Mouse (Mus musculus) thymus, adult 18-20 months (tissue): ENCODE measurements around the gene Muc15.

Experiments
- DNase-seq, 2 experiments: peaks; one replicate each; pipeline ENCODE4 v3.0.0; 2022; ENCODE audit warnings: mixed read lengths in 2 of 2

The Muc15 gene

DNA sequence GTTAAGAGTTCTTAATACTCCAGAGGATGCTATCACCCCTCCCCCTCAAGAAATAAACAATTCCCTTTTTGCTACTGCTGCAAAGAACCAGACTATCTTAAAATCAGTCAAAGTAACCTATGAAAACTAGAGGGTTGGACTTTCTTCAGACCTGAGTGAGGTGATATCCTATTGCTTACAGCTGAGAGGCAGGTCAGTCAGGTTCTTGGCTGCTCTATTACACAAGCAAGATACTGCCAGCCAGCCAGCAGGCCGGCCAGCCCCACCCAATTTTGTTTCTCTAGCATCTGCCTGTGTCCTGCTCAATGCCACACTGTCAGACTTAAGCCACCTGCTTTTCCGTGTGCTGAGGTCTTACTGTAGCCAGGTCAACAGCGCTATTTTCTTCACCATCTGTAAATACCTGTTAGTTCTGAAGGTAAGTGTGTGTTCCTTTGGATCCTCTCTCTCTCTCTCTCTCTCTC, at the start of gene Muc15:
Gene Muc15, plus strand, starts transcription at position 51 of the 464 bp plus-strand sequence.
- no peak for DNase-seq

GRCm38 (mm10) chr2:110709436-110709835, 11.7 kb upstream of the Muc15 start:
- DNase-seq = no peak

DNA sequence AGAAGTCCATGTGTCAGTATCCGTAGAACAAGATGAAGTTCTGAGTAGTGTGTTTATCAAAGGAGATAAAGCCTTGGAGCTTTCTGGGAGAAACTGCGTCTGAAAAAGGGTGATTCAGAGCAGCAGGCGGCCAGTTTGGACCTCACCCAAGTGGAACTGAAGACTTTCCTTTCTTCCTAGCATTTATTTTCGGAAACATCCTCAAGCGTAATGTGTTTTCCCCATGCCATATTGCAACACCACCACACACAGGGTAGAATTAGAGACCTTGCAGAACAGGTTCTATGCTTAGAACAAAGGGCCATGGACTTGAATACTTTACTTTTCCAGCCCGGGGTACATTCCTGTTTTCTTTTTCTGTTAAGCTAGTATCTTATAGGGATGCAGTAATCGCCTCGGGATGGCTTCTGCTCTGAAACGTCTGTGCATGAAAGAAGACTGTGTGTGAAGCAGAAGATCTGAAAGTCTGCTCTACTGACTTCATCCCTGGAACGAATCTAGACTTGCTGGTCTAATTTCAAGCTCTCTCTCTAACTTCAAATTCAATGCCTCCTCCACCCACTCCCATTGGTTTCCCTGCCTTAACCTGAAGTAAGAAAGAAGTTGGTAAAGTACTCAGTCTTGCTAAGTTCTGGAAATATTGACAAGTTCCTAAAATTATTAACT, 11.0 kb upstream of the Muc15 start:
- no peak for DNase-seq

DNA sequence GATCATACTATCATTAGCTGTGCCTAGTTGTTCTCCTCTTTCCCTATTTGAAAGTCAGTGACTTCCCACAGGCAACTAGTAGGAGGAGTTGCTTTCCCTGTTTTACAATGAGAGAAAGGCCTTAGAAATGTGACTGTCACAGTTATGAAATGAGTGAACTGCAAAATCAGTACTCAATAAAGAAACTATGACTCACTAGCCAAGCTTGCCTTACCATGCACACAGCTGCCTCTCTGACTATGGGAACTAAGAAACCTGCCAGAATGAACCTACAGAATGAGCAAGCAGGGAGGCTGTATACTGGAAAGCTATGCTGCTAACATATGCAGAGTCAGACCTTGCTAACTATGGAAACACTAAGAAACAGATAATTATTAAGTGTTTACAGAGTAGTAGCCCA, 2.1 kb upstream of the Muc15 start:
- no peak for DNase-seq

DNA sequence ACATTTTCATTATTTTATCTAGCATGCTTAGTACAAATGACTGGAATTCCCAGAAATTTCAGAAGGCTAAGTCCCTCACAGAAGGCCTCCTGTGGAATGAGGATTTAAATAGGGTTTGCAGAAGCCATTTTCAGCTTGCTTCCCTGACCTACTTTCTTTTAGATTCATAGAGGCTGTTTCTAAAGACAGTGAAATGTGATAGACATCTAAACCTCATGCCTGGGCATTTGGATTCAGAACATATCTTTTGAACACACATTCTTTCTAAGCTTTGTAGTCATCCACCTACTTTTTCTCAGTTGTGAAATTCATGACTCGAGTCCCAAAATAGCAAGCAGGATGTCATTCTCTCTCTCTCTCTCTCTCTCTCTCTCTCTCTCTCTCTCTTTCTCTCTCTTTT, 1.1 kb downstream of the Muc15 start:
- no peak for DNase-seq

- DNase-seq = no peak
Observed at GRCm38 (mm10) chr2:110726106-110726505, 5.0 kb downstream of the Muc15 start.

DNA sequence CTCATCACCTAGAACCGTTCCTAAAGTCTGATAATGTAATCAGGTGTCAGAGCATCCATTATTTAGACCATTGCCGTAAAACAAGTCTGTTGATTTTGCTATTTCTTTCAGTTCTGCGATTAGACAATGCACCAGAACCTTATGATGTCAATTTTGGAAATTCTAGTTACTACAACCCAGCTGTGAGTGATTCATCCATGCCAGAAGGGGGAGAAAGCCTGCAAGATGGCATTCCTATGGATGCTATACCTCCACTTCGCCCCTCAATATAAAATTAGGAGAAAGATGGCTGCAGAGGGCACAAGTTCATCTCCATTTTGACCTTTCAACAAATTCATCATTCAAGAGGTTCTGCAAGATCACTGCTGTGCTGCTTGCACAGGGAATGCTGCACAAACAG, 16.1 kb downstream of the Muc15 start:
- DNase-seq = no peak

GRCm38 (mm10) chr2:110737981-110738380, 16.8 kb downstream of the Muc15 start:
- DNase-seq = no peak

DNA sequence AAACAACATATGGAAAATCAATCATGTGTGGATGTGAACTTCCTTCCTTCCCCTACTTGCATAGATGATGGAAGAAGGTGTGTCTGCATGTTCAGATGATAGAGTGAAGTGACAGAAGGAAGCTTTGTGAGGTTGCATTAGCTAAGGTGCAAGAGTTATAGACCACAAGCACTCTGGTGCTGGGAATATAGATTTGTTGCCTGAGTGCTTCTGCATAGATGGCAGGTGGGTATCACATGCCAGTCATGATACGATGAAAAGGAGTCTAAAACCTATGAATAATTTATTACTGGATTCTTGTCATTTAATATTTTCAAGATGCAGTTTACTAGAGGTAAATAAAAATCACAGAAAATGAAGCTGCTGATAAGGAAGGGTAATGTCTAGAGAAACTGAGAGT, 18.6 kb downstream of the Muc15 start:
- no peak for DNase-seq

- DNase-seq = no peak
Observed at GRCm38 (mm10) chr2:110740493-110740892, 19.4 kb downstream of the Muc15 start.

DNA sequence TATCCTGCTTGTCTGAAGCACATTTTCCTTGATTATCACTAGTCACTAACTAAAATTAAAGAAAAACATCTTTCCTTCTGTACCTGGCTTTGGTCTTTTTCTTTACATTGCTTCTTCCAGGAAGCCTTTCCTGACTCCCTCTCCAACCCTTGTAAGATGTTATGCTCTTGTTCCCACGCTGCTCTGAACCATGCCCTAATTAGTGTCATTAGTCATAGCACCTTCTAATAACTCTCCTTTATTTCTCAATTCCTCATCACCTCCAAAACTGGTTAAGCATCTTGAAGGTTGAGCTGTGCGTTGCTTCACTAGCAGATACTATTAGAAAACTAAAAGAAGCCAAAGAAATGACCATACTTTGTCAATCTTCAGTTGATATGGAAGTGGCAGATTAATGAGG, 36.4 kb downstream of the Muc15 start:
- no peak for DNase-seq

GRCm38 (mm10) chr2:110759434-110759833, 38.3 kb downstream of the Muc15 start:
- no peak for DNase-seq

DNA sequence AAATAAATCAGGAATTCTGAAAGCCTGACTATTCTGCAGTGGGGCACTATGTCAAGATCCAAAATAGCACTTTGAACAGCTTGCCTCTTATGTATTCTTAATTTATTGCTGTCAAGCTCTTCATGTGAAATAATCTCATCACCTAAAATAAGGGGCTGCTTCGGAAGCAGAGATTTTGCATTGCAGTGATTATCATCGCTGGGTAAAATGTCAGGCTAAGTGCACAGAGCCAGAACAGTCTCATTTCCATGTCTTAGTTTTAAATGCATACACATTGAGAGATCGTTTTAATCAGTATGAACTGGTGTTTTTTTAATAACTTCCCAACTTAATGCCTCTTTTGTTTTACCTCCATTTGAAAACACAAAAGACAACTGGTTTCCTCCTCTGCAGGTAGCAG, 66.3 kb downstream of the Muc15 start:
- no peak for DNase-seq
